Mouse (Mus musculus) kidney, postnatal 0 days (tissue): ENCODE data around the gene Toe1. TPM values are rescaled to one million over a fixed set of nuclear protein-coding genes. Genes with fewer than 3 reads are reported as not detected.
"Not testable (repeated sequence)": the region's sequence is repeated elsewhere in the genome, so short reads cannot be mapped to it uniquely, and the experiment has no call there.

Experiments used
- ATAC-seq: fragments of 200-750 bp; cut with Nextera tagmentation; replicated peaks from 2 replicates; pipeline ENCODE4 v1.8.0; 2017; ENCODE audit warnings: low read depth, moderate number of reproducible peaks, moderate TSS enrichment, moderate library complexity; ENCODE audit not compliant: low FRiP score
- DNase-seq: peaks from one replicate; pipeline ENCODE4 v3.0.0-alpha.2; 2016; ENCODE audit warnings: low spot score
- H3K27ac ChIP-seq: fragments of 300-500 bp; sonication (generic); 2 replicates; pipeline ENCODE4 v1.5.1; 2014; ENCODE audit warnings: mild to moderate bottlenecking
- H3K27me3 ChIP-seq: fragments of 300-500 bp; sonication (generic); 2 replicates; pipeline ENCODE4 v1.6.1; 2014; ENCODE audit warnings: low read length, mixed read lengths; ENCODE audit not compliant: insufficient read depth
- H3K36me3 ChIP-seq: fragments of 300-500 bp; sonication (generic); 2 replicates; pipeline ENCODE4 v1.6.1; 2014; ENCODE audit warnings: low read length, mixed read lengths; ENCODE audit not compliant: insufficient read depth
- H3K4me1 ChIP-seq: fragments of 300-500 bp; sonication (generic); replicated peaks from 2 replicates; pipeline ENCODE4 v1.6.1; 2014; ENCODE audit warnings: antibody characterized with exemption, low read length, mixed read lengths; ENCODE audit not compliant: insufficient read depth
- H3K4me2 ChIP-seq: fragments of 300-500 bp; sonication (generic); 2 replicates; pipeline ENCODE4 v1.6.1; 2014; ENCODE audit warnings: mild to moderate bottlenecking, low read length, moderate library complexity, mixed read lengths
- H3K4me3 ChIP-seq: fragments of 300-500 bp; sonication (generic); replicated peaks from 2 replicates; pipeline ENCODE4 v1.5.1; 2014; ENCODE audit warnings: low read depth, low read length
- H3K9ac ChIP-seq: fragments of 300-500 bp; sonication (generic); 2 replicates; pipeline ENCODE4 v1.6.1; 2014; ENCODE audit warnings: low read depth, low read length
- H3K9me3 ChIP-seq: fragments of 300-500 bp; sonication (generic); replicated peaks from 2 replicates; pipeline ENCODE4 v1.6.1; 2016; ENCODE audit warnings: low read length, inconsistent platforms, mixed read lengths
- CTCF ChIP-seq: IDR thresholded peaks from 2 replicates; pipeline ENCODE4 v1.5.1; 2016; ENCODE audit warnings: antibody characterized with exemption, low read depth, mild to moderate bottlenecking, moderate library complexity
- whole genome bisulfite sequencing: fragments of 180-500 bp; shearing (Covaris S2); extraction: QIAGEN DNeasy Blood & Tissue Kit; methylation state at CpG from one replicate; pipeline ENCODE4 v1.1.7; 2014; 5-methylcytosine and 5-hydroxymethylcytosine counted together
- polyA plus RNA-seq: library from polyadenylated mRNA; unstranded; fragments of >200 nt; fragmentation: Nextera tagmentation; extraction: Ambion mirVana; gene quantifications from 2 replicates; pipeline ENCODE4 v1.2.1, GENCODE M21; 2015

The Toe1 gene
- 28.9 and 30.8 TPM in 2 replicates for polyA plus RNA-seq

GRCm38 (mm10) chr4:116807197-116808129 lies at the start of gene Toe1, which contains the start of gene Mutyh:
TSS of gene Toe1 (minus strand) at chr4:116807640.
TSS of gene Mutyh (plus strand) at chr4:116807723.
- under 1% methylated on average over 58 of the region's 58 CpGs for WGBS

GRCm38 (mm10) chr4:116857203-116857602 lies 49.8 kb upstream of the Toe1 start:
- no peak overlapping the region for H3K9ac ChIP-seq
- ATAC-seq (no peak), DNase-seq (no peak)
- no peaks in the 10 kb centered on the region for H3K4me1 ChIP-seq
- no peak overlapping the region for H3K27ac ChIP-seq
- no peak for TF ChIP-seq CTCF
- no peaks in the 10 kb centered on the region for H3K36me3 ChIP-seq
- no peak overlapping the region for H3K4me3 ChIP-seq
- 83% methylated on average over 10 of the region's 10 CpGs for WGBS
- no peaks in the 10 kb centered on the region for H3K9me3 ChIP-seq
- no peak overlapping the region for H3K4me2 ChIP-seq
- no peaks in the 10 kb centered on the region for H3K27me3 ChIP-seq

More at GRCm38 (mm10) chr4:116807197-116808129, at the start of gene Toe1, which contains the start of gene Mutyh:
- TF ChIP-seq CTCF, result peak; percentile 25; the same call in 1 of the 2 replicates
- DNase-seq (peak; percentile 100), ATAC-seq (peak; percentile 98)
- peak within 1 kb of the TSS; percentile 58 for H3K4me3 ChIP-seq
- H3K9me3 ChIP-seq, result no peaks in the 10 kb centered on the region
- H3K27me3 ChIP-seq, result no peaks in the 10 kb centered on the region
- H3K36me3 ChIP-seq, result peaks cover 31% of the 10 kb centered on the region
- peak within 1 kb of the TSS; percentile 69 for H3K4me2 ChIP-seq
- H3K27ac ChIP-seq, result peak within 1 kb of the TSS; percentile 74
- peaks cover 7% of the 10 kb centered on the region; the same call in 1 of the 2 replicates for H3K4me1 ChIP-seq
- H3K9ac ChIP-seq, result peak within 1 kb of the TSS; percentile 68

DNA sequence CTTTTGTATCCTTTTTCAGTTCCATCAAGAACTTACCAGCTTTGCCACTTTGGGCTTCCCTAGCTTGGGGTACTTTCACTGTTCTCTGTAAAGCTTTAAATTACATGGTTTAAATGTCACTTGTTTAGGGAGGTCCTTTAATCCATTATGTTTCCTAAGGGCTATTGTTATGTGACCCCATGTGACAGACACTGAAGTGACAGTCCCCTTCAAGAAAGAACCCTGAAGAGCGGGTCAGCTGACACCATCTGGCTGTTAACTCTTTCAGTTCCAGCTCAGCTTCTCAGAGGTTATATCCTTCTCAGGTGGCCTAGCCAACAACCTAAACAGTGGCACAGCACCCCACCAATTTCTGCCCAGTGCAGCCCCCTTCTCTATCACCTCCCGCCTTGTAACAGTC lies 46.8 kb upstream of the Toe1 start:
- 22% methylated on average over 2 of the region's 2 CpGs for WGBS
- DNase-seq (no peak), ATAC-seq (no peak)
- no peaks in the 10 kb centered on the region for H3K36me3 ChIP-seq
- H3K27ac ChIP-seq, result no peak overlapping the region
- H3K4me2 ChIP-seq, result no peak overlapping the region
- H3K27me3 ChIP-seq, result no peaks in the 10 kb centered on the region
- TF ChIP-seq CTCF, result no peak
- H3K9me3 ChIP-seq, result no peaks in the 10 kb centered on the region
- no peaks in the 10 kb centered on the region for H3K4me1 ChIP-seq
- H3K9ac ChIP-seq, result no peak overlapping the region
- H3K4me3 ChIP-seq, result no peak overlapping the region

- WGBS, result 67% methylated on average over 3 of the region's 3 CpGs
- H3K9me3 ChIP-seq, result no peaks in the 10 kb centered on the region
- H3K9ac ChIP-seq, result no peak overlapping the region
- TF ChIP-seq CTCF, result no peak
- H3K36me3 ChIP-seq, result no peaks in the 10 kb centered on the region
- ATAC-seq, result no peak
- H3K4me3 ChIP-seq, result no peak overlapping the region
- H3K4me1 ChIP-seq, result no peaks in the 10 kb centered on the region
- H3K27me3 ChIP-seq, result no peaks in the 10 kb centered on the region
- no peak overlapping the region for H3K27ac ChIP-seq
- H3K4me2 ChIP-seq, result no peak overlapping the region
- DNase-seq, result no peak
Measured at GRCm38 (mm10) chr4:116849901-116850300, 42.5 kb upstream of the Toe1 start.

GRCm38 (mm10) chr4:116844324-116844723 lies 36.9 kb upstream of the Toe1 start:
- no peaks in the 10 kb centered on the region for H3K9me3 ChIP-seq
- H3K4me2 ChIP-seq, result no peak overlapping the region
- WGBS, result 97% methylated on average over 3 of the region's 3 CpGs
- ATAC-seq, result no peak
- no peaks in the 10 kb centered on the region for H3K36me3 ChIP-seq
- no peaks in the 10 kb centered on the region for H3K4me1 ChIP-seq
- no peak overlapping the region for H3K4me3 ChIP-seq
- no peak for DNase-seq
- H3K27me3 ChIP-seq, result no peaks in the 10 kb centered on the region
- TF ChIP-seq CTCF, result no peak
- no peak overlapping the region for H3K27ac ChIP-seq
- no peak overlapping the region for H3K9ac ChIP-seq

GRCm38 (mm10) chr4:116840841-116841240 lies 33.4 kb upstream of the Toe1 start:
- Histone ChIP-seq H3K4me1 (no peaks in the 10 kb centered on the region), H3K36me3 (no peaks in the 10 kb centered on the region), H3K9me3 (no peaks in the 10 kb centered on the region), H3K9ac (no peak overlapping the region), H3K27ac (no peak overlapping the region), H3K4me3 (no peak overlapping the region), H3K27me3 (no peaks in the 10 kb centered on the region), H3K4me2 (no peak overlapping the region)
- TF ChIP-seq CTCF, result no peak
- DNase-seq (no peak), ATAC-seq (no peak)
- WGBS, result 78% methylated on average over 6 of the region's 6 CpGs

DNA sequence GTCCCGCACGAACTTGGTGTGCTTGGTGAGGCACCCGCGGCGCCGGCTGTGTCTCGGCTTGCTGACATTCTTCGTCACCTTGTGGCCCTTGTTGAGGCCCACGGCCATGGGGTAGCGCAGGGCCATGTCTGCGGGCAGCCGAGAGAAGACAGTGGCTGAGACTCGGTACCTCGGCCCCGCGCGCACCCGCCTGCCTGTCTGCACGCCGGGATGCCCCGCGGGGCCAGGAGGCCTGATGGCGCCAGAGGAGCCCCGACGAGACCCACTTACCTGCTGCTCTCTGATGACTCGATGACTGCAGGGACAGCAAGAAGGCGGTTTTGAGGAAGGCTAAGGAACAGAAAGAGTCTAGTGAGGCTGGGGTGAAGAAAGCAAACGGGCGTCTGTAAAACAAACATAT lies 32.7 kb upstream of the Toe1 start:
- H3K4me3 ChIP-seq, H3K9me3 ChIP-seq: not testable (repeated sequence)

More for the DNA sequence above, 32.7 kb upstream of the Toe1 start:
- not testable (repeated sequence) for H3K36me3 ChIP-seq, H3K4me1 ChIP-seq, H3K4me2 ChIP-seq, ATAC-seq, H3K9ac ChIP-seq, H3K27me3 ChIP-seq, H3K27ac ChIP-seq, DNase-seq
- WGBS, result 29% methylated on average over 20 of the region's 29 CpGs
